Mouse (Mus musculus) right cerebral cortex, postnatal 36 days (tissue): ENCODE results near the gene Gm29666.

ENCODE experiments used
- DNase-seq, 2 experiments: peaks; one replicate each; pipeline ENCODE4 v3.0.0; 2022; ENCODE audit warnings: low spot score in 2 of 2, mixed read lengths in 1 of 2

Gene Gm29666

DNA sequence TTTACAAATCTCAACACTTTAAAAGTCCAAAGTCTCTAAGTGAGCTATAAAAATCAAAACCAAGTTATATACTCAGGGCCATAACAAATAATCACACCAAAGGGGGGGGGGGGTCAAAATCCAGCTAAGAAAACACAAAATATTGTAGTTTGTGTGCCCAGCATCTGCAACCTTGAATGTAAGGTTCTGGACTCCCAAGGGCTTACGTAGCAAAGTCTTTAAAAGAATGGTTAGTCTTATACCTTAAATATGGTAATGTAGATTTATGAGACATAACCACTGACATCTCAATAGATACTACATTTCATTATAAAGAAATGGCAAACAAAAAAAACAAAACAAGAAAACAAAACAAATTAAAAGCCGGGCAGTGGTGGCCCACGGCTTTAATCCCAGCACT is at the start of gene Gm29666:
Gene Gm29666, minus strand, starts transcription at position 101 of the 400 bp plus-strand sequence.
- no peak for DNase-seq

DNA sequence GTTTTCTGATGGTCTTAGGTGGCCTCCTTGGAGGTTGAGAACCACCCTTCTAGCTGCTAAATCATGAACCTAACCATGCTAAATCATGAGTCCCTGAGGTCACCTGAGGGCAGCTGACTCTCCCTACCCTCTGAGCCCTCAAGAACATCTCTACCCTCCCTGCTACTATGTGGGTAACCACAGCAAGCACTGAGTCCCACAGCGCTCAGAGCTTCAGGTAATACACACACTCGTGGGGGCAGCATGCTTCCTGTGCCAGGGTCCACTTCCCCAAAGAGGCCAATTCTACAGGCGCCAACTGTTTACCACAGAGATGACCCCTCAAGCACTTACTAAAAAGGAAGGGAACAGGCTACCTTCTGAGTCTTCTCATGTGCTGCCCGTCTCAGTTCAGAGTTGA is 48.7 kb upstream of the Gm29666 start:
- DNase-seq, result no peak

DNA sequence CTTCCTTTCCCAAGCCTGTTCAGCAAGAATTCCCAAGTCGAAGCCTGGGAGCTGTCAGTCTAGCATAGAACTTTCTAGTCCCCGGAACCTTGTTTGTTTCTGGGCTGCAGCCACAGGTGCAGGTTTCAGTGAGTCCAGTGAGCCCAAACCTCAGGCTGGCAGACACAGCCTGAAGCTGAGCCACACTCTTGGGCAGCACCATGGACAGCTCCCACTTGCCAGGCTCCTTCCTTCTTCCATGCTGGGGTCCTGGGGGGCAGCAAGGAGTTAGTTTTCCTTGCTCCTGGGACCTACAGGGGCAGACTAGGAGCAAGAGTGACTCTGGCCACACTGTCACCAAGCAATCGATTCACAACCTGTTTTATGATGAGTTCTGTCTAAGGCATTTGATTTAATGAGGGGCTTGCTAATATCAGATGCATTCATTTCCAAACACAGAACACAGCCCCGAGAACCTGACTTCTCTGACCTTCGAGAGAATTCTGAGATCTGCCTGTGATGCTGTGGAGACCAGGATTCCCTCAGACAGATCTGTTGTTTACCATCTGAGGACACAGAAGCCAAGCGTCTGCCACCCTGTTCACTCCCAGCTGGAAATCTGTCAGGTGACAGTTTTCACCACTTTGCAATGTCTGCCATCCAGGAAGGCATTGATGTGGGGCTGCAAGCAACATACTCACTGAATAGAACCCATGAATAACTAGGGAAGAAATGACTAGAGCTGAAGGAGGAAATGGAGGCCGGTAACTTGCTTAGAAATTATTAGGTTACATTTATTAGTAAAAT is 45.9 kb upstream of the Gm29666 start:
- no peak for DNase-seq

DNA sequence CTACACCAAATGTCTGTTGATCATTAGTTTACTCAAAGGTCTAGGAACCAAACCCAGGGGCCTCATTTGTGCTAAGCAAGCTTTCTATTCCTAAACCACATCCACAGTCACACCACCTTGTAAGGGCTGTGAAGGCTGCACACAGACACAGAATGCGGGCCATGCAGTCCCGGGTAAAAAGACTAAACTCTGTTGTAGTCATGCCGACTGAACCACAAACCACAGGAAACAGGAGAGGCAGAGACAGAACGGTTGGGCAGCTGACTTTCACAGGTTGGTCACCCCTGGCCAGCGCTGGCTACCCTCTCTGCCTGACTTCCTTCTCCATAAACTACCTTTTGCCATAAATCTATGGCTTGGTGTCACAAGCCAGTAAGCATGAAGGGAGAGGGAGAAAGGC is 44.9 kb upstream of the Gm29666 start:
- no peak for DNase-seq

DNA sequence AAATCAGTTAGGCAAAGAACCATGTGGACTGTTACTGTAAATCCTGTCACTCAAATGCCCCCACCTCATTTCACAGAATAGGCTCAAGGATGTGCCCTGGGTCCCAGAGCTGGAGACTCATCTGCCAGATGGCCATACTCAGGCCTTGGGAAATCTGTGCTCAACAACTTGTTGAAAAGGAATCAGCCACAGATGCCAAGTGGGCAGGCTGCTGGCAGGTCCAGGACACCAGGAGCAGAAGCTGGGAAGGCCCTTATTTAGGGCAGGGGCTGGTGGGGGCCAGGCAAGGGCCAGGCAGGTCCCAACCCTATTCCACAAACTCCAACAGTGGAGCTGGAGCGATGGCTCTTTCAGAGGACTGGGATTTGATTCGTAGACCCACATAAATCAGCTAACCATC is 42.7 kb upstream of the Gm29666 start:
- DNase-seq, result no peak

DNA sequence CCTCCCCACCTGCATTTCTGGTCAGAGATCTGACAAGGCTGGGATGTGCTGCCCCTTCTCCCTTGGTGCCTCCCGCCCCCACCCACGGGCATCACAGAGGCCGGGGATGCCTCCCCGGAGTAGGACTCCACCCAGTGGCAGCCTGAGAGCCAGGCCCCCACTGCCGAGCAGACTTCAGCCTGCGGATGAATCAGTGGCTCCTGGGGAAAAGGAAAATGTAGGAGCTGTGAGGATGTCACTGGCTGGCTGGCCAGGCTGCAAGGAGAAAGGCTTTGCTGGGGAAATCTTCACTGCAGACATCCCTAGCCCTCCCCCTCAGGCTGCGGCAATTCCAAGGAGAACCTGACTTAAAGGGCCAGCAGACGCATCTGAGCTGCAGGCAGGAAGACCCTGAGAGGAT is 40.9 kb upstream of the Gm29666 start:
- DNase-seq, result peak; percentile 64 to 85

DNA sequence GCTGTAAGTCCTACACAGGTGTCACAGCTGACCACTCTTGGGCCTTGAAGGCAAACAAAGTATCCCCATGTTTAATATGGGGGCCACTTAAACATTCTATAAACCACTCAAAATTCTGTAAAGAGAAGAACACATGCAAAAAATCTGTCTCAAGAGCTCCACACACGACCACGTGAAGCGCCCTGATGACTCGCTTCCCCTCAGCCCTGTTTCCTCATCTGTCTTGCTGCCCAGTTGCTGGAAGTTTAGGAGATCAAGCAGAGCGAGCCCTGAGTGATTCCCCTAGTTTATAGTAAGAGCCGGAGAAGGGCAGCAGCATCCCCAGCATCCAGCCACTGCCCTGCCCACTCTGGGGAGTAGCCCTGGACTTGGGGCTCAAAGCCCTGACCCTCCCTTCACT is 40.1 kb upstream of the Gm29666 start:
- no peak for DNase-seq

DNA sequence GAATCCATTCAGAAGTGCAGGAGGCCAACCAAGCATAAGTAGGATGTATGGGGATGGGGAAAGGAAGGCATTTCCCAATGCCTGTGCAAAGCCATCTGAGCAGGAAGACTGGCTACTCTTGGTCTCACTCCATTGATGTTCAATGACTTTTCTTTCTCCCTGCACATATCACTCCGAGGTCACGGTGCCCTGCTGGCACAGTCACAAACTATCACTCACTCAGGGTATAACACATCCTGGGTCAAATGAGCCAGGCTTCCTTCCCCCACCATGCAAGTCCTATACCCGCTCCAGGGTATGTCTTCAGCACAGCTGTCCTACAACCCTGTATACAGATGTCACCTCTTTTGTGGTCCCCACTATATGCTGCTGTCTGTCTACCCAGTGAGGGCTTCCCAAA is 38.5 kb upstream of the Gm29666 start:
- no peak for DNase-seq

DNA sequence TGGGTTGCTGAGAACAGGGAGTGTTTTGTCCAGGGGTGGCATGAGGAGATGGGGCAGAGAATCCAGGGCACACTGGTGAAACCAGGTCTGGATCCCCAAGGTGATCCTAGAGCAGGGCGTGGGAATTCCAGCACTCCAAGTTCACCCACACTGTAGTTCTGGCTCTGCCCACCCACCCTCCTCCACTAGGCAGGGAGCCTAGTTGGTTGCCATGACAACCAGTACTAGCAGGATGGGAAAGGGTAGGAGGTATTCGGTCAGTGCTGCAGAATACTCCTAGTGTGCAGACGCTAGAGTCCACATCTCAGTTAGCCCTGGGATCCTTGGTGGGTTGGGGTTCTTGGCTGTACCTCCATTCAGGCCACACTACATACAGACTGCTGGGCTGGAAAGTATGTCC is 38.0 kb upstream of the Gm29666 start:
- DNase-seq, result peak; percentile 58 to 73

DNA sequence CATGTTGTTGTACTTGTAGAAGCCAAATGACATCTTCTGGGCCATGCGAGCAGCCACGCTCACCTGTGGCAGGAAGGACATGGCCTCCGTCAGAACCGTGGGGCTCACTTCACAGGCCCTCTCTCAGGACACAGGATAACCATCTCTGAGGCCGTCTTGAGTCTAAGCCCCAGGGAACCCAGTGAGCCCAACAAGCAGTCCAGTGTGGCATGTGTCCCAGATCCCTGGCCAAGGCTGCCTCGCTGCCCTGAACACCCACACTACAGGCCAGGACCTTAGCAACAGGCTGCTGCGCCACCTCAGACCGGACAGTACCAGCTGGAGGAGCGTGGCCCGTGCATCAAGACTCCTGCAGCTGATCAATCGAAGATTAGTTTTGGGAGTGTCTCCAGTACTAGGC is 33.4 kb upstream of the Gm29666 start:
- DNase-seq, result no peak

DNA sequence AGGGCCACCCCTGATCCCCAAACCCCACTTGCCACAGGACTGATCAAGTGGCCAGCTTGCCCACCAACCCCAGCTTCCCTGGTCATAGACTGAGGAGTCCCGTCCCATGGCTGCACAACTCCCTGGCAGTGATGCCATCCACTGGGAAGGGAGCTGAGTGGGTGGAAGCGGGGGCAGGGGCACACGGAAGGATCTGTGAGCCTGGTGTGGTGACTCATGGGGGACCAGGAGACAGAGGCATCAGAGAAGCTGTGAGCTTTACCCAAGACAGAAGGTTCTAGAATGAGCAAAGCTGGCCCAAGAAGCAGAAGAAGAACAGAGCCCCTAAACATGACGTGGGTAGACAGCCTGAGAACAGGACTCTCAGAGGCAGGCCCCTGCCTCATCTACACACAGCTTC is 30.2 kb upstream of the Gm29666 start:
- DNase-seq, result peak; percentile 71

DNA sequence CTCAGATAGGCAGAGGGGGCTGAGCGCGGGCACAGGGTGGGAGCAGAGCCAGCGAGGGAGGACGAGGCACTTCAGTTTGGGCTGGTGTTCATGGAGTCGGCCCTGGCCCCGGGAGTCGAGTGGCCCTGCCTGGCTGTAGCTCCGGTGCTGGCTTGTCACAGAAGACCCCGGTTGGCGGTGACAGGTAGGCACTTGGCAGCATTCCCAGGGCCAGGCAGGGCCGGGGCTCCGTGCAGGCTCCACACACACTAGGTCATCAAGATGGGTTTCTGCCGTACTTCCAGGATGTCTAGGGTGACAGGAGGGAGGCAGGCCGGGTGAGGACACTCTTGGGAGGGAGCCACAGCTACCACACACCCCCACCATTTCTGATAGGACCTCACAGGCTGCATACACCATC is 29.2 kb upstream of the Gm29666 start:
- no peak for DNase-seq

DNA sequence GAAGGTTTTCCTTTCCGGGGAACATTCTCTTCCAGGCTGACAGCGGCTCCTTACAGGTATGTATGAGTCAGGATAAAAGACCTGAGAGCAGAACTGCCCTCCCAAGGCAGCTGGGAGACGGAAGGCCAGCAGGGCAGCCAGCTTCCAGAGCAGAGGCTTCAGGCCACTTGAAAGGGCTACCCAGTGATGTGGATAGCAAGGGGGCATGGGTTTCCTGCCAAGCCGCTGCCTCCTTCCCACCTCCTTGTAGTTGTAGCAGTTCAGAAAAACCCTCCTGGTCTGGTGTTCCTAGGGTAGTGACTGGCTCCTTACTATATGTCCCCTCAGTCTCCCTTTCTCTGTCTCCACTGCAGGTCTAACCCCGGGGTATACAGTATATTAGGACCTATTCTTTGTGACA is 24.5 kb upstream of the Gm29666 start:
- no peak for DNase-seq

DNA sequence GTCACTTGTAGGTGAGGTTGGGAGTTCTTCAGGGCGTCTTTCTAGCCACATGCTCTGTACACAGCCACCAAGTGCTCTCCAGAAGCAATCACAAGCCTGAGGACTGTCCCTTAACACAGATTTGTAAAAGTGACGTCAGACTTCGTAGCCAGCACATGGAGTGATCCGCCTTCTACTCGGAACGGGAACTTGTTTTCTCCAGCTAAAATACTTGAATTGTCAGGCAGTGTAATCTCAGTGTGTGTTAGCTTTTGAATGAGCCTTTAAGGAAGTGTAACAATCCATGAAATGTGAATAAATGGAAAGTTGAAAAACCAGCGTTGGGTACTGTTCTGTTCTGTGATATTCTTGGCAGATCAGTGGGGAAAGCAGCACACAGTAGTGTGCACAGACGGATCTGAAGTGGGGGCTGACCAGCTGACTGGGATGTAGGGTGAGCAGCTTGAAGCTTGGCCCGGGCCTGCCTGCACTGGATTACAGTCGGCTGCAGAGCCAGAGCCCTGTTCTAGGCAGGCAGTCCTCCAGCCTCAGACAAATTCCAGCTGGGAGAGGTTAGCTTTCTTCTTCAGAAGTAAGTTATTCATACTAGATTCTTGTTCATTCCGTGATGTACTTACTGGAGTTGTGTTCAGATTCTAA is 22.9 kb upstream of the Gm29666 start:
- no peak for DNase-seq

DNA sequence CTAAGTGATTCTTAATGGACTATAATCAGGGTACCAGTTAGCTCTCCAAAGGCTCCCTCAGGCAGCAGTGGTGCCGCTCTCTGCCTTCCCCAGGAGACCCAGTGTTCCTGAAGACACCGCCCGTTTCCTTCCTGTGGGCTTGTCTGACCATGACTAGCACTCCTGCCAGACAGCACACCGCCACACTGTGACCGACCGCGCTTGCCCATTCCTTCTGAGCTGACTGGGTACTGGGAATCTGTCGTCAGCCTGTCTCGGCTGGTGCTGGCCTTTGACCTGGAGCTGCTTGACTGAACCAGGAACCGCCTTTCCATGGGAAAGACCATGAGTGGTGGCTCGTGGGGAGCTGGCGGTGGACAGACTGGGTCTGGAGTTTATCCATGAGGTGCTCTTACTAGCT is 20.3 kb upstream of the Gm29666 start:
- no peak for DNase-seq

DNA sequence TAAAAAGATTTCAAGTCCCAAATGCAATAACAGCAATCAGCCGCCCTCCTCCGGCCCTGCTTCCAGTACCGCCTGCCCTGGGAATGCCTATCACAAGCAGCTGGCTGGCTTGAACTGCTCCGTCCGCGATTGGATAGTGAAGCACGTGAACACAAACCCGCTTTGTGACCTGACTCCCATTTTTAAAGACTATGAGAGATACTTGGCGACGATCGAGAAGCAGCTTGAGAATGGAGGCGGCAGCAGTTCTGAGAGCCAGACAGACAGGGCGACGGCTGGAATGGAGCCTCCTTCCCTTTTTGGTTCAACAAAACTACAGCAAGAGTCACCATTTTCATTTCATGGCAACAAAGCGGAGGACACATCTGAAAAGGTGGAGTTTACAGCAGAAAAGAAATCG is 15.1 kb upstream of the Gm29666 start:
- DNase-seq, result no peak

DNA sequence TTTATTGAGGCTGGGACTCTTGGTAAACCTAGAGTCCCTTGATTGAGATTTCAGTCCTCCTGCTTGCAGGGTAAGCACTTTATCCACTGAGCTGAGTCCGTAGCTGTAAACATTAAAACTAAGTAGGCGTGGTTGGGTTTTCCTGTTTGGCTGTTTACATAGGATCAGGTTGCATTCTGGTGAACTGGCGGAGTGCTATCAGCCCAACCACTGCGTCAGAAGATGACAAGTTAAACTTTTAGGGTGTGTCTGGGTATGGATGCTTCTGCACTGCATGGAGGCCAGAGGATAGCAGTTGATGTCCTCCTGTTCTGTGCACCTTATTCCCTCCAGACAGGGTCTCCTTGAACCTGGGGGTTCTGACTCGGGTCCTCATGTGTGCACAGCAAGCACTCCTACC is 12.5 kb upstream of the Gm29666 start:
- DNase-seq, result no peak

DNA sequence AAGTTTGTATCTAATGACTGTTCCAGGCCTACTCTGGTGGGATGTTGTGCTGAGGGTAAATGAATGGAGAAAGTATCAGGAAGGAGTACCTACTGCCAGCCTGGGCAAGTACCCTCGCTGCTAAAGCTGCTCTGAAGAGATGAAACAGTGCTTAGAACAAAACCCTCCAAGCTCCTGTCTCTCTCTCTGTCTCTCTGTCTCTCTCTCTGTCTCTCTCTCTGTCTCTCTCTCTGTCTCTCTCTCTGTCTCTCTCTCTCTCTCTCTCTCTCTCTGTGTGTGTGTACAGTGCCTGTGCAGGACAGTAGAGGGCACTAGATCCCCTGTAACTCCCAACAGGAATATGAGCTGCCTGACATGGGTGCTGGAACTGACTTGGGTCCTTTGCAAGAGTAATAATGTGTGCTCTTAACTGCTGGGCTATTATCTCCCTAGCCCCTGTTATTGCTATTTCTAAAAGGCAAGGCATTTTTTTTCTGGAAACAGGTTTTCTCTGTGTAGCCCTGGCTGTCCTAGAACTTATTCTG is 5.7 kb upstream of the Gm29666 start:
- DNase-seq, result no peak

DNA sequence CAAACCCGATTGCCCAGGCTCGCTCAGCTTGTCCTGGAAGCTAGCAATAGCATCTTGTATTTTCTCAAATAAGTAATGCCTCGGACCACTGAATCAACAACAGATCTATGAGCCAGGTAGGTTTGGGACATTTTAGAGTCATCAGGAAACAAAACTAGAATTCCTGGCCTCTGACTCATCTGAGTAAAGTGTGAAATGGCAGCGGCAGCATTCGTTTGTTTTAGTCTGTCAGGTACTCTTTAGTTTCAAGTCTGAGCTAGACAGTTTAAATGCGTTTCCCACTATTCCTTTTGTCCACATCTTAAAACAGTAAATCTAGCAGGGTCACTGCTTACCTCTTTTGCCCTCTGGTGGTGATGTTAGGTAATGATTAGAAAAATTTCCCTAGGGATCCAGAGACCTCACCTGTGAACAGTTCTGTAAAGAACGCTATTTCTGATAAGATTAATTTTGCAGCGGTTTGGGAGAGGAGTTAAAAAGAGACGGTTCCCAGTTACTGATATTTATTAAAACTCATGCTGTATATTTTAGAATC is 5.0 kb upstream of the Gm29666 start:
- no peak for DNase-seq

DNA sequence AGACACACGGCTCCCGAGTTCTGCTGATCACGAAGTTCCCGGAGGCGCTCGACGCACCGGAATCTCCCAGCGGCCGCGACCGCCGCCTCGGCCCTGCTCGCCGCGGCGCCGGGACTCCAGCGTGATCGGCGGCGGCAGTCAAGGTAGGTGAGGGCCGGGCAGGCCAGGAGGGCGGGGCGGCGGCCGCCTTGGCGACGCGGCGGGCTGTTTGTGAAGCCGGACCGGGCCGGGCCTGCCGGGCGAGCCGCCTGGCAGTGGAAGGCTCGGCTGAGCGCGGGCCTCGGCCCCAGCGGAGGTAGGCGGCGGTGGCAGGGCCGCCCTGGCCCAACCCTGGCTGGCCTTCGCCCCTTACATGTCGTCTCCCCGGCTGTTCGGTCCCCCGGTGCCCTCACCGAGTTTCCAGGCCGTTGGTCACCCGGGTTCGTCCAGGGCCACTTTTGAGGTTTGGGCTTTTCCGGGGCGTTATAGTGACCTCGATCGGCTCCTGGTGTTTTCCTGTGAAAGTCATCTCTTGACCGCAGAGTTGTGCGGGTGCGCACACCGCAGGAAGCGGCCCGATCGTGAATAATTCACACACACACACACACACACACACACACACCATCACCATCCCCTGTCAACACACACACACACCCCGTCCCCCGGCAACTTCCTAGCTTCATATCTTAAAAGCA is 3.8 kb upstream of the Gm29666 start:
- DNase-seq, result peak in 1 of 2 experiments; percentile 28

DNA sequence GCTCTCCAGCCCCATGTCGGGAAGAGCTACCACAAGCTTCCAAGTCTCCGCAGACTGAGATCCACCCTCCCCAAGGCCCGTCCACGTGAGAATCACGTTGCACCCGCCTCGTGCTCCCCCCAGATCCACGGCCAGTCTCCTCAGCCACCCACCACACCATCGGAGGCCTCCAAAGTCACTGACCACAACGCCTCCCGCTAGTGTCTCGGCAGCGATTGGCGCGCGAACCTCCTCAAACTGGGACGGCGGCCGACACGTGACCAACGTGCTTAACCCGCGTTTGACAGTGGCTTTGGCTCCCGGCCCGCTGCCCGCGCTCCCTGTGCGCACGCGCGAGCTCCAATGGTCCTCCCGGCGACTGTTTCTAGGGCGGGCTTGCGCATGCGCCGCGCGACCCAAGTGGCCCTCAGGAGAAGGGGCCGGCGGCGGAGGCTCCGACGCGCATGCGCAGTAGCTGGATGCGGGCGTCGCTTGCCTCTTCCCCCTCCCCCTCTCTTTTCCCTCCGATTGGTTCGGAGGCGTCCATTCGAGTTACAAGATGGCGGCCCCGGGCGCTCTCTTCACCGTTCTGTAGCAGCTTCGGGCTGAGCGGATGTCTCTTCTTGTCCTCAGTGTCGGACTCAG is 3.2 kb upstream of the Gm29666 start, which contains the start of gene Nup50:
Gene Nup50, plus strand, starts transcription at position 528 of the 624 bp plus-strand sequence.
- DNase-seq, result peak; percentile 99

DNA sequence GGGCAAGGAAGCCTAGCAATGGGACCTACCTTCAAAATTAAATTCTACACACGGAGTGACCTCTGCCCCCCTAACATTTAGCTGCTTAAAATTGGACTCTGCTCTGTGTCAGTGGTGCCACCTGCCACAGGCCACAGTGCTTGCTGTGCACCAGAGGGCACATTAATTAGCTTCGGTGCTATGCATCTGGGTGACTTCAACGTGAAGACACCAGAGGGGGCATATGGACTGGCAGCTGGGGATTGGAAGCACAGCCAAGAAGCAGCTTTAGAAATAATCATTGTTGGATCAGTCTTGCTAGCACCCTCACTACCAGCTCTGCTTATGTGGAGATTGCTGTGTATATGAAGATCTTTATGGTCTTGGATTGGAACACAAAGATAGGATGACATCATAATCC is 6.6 kb downstream of the Gm29666 start:
- DNase-seq, result no peak
